Comparison of ENCODE assay signal across 31 mouse cellular contexts in the genomic region with DNA sequence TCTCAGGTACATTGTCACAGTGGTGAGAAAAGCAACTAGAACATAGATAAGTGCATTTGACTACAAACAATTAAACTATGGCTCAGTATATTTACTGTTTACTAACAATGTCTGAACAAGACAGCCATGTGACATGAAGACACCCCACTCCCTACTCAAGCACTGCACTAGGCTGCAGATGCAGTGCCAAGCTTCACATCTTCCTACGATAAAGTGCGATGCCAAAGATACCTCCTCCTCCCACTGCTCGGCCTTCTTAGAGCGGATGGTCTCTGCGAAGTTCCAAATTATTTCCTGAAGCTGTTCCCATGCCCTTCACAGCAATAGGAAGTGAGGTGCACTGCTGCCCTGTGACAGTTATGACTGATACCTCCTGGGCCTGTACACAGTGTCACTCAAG.
"Had no signal": no experiment of that assay in that cellular context is flagged by ENCODE, and none has a peak within 500 bp of the region (broad histone marks: within the 10 kb centered on the region; RNA-seq: fewer than 3 reads in every experiment).

No protein-coding gene starts in this region.

- DNase-seq: left cerebral cortex, postnatal 4 days; liver; liver, embryonic 13.5 days; liver, postnatal 0 days; lung, adult 18-20 months; lung, adult 2 months; lung, embryonic 14.5 days; lung, postnatal 10 days; lung, postnatal 14 days; lung, postnatal 36 days; lung, postnatal 4 days; midbrain, embryonic 14.5 days had no signal

- ATAC-seq: liver, embryonic 12.5 days; liver, postnatal 0 days; lung, postnatal 0 days; midbrain, embryonic 13.5 days; midbrain, embryonic 16.5 days had no signal

- H3K9ac ChIP-seq: limb, embryonic 12.5 days; limb, embryonic 13.5 days; limb, embryonic 15.5 days; liver, embryonic 12.5 days; liver, embryonic 13.5 days; liver, embryonic 14.5 days; liver, embryonic 15.5 days; liver, postnatal 0 days; lung, embryonic 14.5 days; lung, embryonic 15.5 days; midbrain, embryonic 12.5 days; midbrain, embryonic 13.5 days; neural tube, embryonic 12.5 days; neural tube, embryonic 13.5 days had no signal

- H3K4me3 ChIP-seq: limb, embryonic 10.5 days; limb, embryonic 12.5 days; limb, embryonic 13.5 days; limb, embryonic 15.5 days; liver, embryonic 12.5 days; liver, embryonic 13.5 days; liver, embryonic 15.5 days; lung, embryonic 15.5 days; megakaryocyte, embryonic 14.5 days; midbrain, embryonic 10.5 days; midbrain, embryonic 12.5 days; midbrain, embryonic 13.5 days; myocyte; neural tube, embryonic 12.5 days; neural tube, embryonic 13.5 days had no signal

- H3K4me2 ChIP-seq: limb, embryonic 12.5 days; limb, embryonic 13.5 days; limb, embryonic 15.5 days; liver, embryonic 11.5 days; liver, embryonic 12.5 days; liver, embryonic 13.5 days; liver, embryonic 15.5 days; lung, embryonic 14.5 days; lung, embryonic 15.5 days; midbrain, embryonic 12.5 days; midbrain, embryonic 13.5 days; neural tube, embryonic 12.5 days; neural tube, embryonic 13.5 days had no signal

- H3K27me3 ChIP-seq: limb, embryonic 12.5 days; limb, embryonic 13.5 days; limb, embryonic 15.5 days; liver, embryonic 12.5 days; liver, embryonic 13.5 days; liver, embryonic 15.5 days; lung, embryonic 15.5 days; megakaryocyte, embryonic 14.5 days; midbrain, embryonic 12.5 days; midbrain, embryonic 13.5 days; neural tube, embryonic 12.5 days; neural tube, embryonic 13.5 days had no signal

- H3K9me3 ChIP-seq: limb, embryonic 10.5 days; limb, embryonic 12.5 days; limb, embryonic 13.5 days; limb, embryonic 15.5 days; liver, embryonic 12.5 days; liver, embryonic 13.5 days; liver, embryonic 15.5 days; lung, embryonic 15.5 days; midbrain, embryonic 10.5 days; midbrain, embryonic 12.5 days; midbrain, embryonic 13.5 days; neural tube, embryonic 12.5 days; neural tube, embryonic 13.5 days had no signal

- H3K4me1 ChIP-seq: limb, embryonic 10.5 days; limb, embryonic 12.5 days; limb, embryonic 13.5 days; limb, embryonic 15.5 days; liver, embryonic 12.5 days; liver, embryonic 13.5 days; liver, embryonic 15.5 days; lung, embryonic 15.5 days; megakaryocyte, embryonic 14.5 days; midbrain, embryonic 10.5 days; midbrain, embryonic 12.5 days; midbrain, embryonic 13.5 days; neural tube, embryonic 12.5 days; neural tube, embryonic 13.5 days had no signal

- H3K27ac ChIP-seq: limb, embryonic 10.5 days; limb, embryonic 12.5 days; limb, embryonic 13.5 days; limb, embryonic 15.5 days; liver, embryonic 12.5 days; liver, embryonic 13.5 days; liver, embryonic 14.5 days; liver, embryonic 15.5 days; lung, embryonic 15.5 days; macrophage; midbrain, embryonic 10.5 days; midbrain, embryonic 12.5 days; midbrain, embryonic 13.5 days; neural tube, embryonic 12.5 days; neural tube, embryonic 13.5 days had no signal

- H3K36me3 ChIP-seq: limb, embryonic 10.5 days; limb, embryonic 12.5 days; limb, embryonic 13.5 days; limb, embryonic 15.5 days; liver, embryonic 12.5 days; liver, embryonic 13.5 days; liver, embryonic 15.5 days; lung, embryonic 15.5 days; midbrain, embryonic 10.5 days; midbrain, embryonic 12.5 days; midbrain, embryonic 13.5 days; neural tube, embryonic 12.5 days; neural tube, embryonic 13.5 days had no signal
